Mouse (Mus musculus) bone marrow, adult 2 months (tissue): ENCODE data around the gene Sec23ip.

Experiments used
- CTCF ChIP-seq: fragments of 200-500 bp; IDR thresholded peaks from 2 replicates; pipeline ENCODE4 v1.5.1; 2011; ENCODE audit warnings: low read length, control low read depth; ENCODE audit not compliant: control insufficient read depth, insufficient read depth
- POLR2A ChIP-seq: fragments of 200-500 bp; IDR thresholded peaks from 2 replicates; pipeline ENCODE4 v1.6.1; 2011; ENCODE audit warnings: low read depth, mild to moderate bottlenecking, control low read depth, low read length, borderline replicate concordance; ENCODE audit not compliant: control insufficient read depth

GRCm38 (mm10) chr7:128793464-128793863 is 48.7 kb downstream of the Sec23ip start:
- TF ChIP-seq CTCF, result no peak
- TF ChIP-seq POLR2A, result no peak
